Mouse (Mus musculus) liver, postnatal 0 days (tissue): ENCODE measurements at regions not wholly inside any gene's neighbourhood (a gene's known extent, or its start where the extent isn't known, plus 50 kb on each side); places are given as distances from the start of the nearest gene placed in this dataset.

Source experiments
- CTCF ChIP-seq: sonication (generic); IDR thresholded peaks from 2 replicates; pipeline ENCODE4 v1.5.1; 2016; ENCODE audit warnings: antibody characterized with exemption, low read depth
- EP300 ChIP-seq: IDR thresholded peaks from 2 replicates; pipeline ENCODE4 v1.6.1; 2016; ENCODE audit warnings: antibody characterized with exemption, low read depth, mild to moderate bottlenecking

DNA sequence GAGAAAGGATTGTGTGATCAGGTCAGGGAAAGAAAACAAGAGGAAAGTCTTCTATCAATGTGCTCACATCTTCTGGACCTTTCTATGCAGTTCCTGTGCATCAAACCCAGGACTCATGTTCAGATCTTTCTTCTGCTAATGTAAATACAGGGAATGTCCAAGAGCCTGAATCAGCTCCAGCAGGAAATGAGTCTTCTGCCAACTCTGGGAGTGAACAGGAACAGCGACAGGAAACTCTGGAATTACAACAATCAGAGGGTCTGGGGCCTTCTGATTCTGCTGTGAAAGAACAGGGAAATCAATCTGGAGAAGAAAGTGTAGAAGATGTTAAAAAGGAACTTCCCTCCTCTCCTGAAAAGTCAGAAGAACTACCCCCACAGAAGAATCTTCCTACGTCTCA is 151.9 kb downstream of the Kap start:
- TF ChIP-seq CTCF (no peak), EP300 (no peak)
